Mouse (Mus musculus): Measurements from ENCODE around the gene Anapc15-ps. TPM values are rescaled to one million over a fixed set of nuclear protein-coding genes. Genes with fewer than 3 reads are reported as not detected.

The Anapc15-ps gene
- polyA plus RNA-seq (2017; shearing (Covaris generic)) = not detected

GRCm38 (mm10) chr10:95673351-95673750 is at the start of gene Anapc15-ps:
TSS of gene Anapc15-ps (minus strand) at chr10:95673451.

Other genes starting within 250 kb of the Anapc15-ps start
- gene Mrpl42, start 171.5 kb downstream of the Anapc15-ps start, polyA plus RNA-seq (2017; shearing (Covaris generic)) = 70.0 TPM
- 304 TPM for gene Ube2n, start 158.3 kb downstream of the Anapc15-ps start, polyA plus RNA-seq (2017; shearing (Covaris generic))
- 34.5 TPM for gene Nudt4, start 109.3 kb downstream of the Anapc15-ps start, polyA plus RNA-seq (2017; shearing (Covaris generic))
- not detected for gene Gm33543, start 169.5 kb upstream of the Anapc15-ps start, polyA plus RNA-seq (2017; shearing (Covaris generic))